Mouse (Mus musculus) liver, postnatal 0 days (tissue): ENCODE data around the gene Kcng1. TPM values are rescaled to one million over a fixed set of nuclear protein-coding genes. Genes with fewer than 3 reads are reported as not detected.

ENCODE experiments used
- ATAC-seq: fragments of 200-750 bp; cut with Nextera tagmentation; 2 replicates; pipeline ENCODE4 v1.8.0; 2017; ENCODE audit warnings: mild to moderate bottlenecking, moderate library complexity
- DNase-seq: peaks from one replicate; pipeline ENCODE4 v3.0.0-alpha.2; 2016
- H3K27ac ChIP-seq: fragments of 300-500 bp; sonication (generic); 2 replicates; pipeline ENCODE4 v1.5.1; 2014; ENCODE audit warnings: antibody characterized with exemption, moderate library complexity, mild to moderate bottlenecking, low read depth
- H3K27me3 ChIP-seq: fragments of 300-500 bp; sonication (generic); 2 replicates; pipeline ENCODE4 v1.6.1; 2014; ENCODE audit warnings: low read length, control low read depth, mixed read lengths; ENCODE audit not compliant: insufficient read depth
- H3K36me3 ChIP-seq: fragments of 300-500 bp; sonication (generic); replicated peaks from 2 replicates; pipeline ENCODE4 v1.6.1; 2014; ENCODE audit warnings: mild to moderate bottlenecking, control low read depth, low read length, moderate library complexity, mixed read lengths; ENCODE audit not compliant: insufficient read depth
- H3K4me1 ChIP-seq: fragments of 300-500 bp; sonication (generic); 2 replicates; pipeline ENCODE4 v1.6.1; 2014; ENCODE audit warnings: antibody characterized with exemption, mild to moderate bottlenecking, control low read depth; ENCODE audit not compliant: insufficient read depth
- H3K4me2 ChIP-seq: fragments of 300-500 bp; sonication (generic); 2 replicates; pipeline ENCODE4 v1.6.1; 2014; ENCODE audit warnings: low read depth, mild to moderate bottlenecking, low read length, moderate library complexity, mixed read lengths
- H3K4me3 ChIP-seq: fragments of 300-500 bp; sonication (generic); 2 replicates; pipeline ENCODE4 v1.5.1; 2014; ENCODE audit warnings: low read depth, low read length
- H3K9ac ChIP-seq: fragments of 300-500 bp; sonication (generic); replicated peaks from 2 replicates; pipeline ENCODE4 v1.6.1; 2014; ENCODE audit warnings: mild to moderate bottlenecking, moderate library complexity
- H3K9me3 ChIP-seq: fragments of 300-500 bp; sonication (generic); 2 replicates; pipeline ENCODE4 v1.6.1; 2016; ENCODE audit warnings: mild to moderate bottlenecking, control low read depth, low read length, mixed read lengths
- CTCF ChIP-seq: sonication (generic); IDR thresholded peaks from 2 replicates; pipeline ENCODE4 v1.5.1; 2016; ENCODE audit warnings: antibody characterized with exemption, low read depth
- EP300 ChIP-seq: IDR thresholded peaks from 2 replicates; pipeline ENCODE4 v1.6.1; 2016; ENCODE audit warnings: antibody characterized with exemption, low read depth, mild to moderate bottlenecking
- WGBS: fragments of 180-500 bp; shearing (Covaris S2); extraction: QIAGEN DNeasy Blood & Tissue Kit; methylation state at CpG from one replicate; pipeline ENCODE4 v1.1.7; 2014; ENCODE audit not compliant: insufficient replicate concordance; 5-methylcytosine and 5-hydroxymethylcytosine counted together
- polyA plus RNA-seq: library from polyadenylated mRNA; unstranded; fragments of >200 nt; fragmentation: Nextera tagmentation; extraction: Ambion mirVana; gene quantifications from 2 replicates; pipeline ENCODE4 v1.2.1, GENCODE M21; 2015

Gene Kcng1
- polyA plus RNA-seq, 1 experiment from 2014 or later: 0.07 TPM

DNA sequence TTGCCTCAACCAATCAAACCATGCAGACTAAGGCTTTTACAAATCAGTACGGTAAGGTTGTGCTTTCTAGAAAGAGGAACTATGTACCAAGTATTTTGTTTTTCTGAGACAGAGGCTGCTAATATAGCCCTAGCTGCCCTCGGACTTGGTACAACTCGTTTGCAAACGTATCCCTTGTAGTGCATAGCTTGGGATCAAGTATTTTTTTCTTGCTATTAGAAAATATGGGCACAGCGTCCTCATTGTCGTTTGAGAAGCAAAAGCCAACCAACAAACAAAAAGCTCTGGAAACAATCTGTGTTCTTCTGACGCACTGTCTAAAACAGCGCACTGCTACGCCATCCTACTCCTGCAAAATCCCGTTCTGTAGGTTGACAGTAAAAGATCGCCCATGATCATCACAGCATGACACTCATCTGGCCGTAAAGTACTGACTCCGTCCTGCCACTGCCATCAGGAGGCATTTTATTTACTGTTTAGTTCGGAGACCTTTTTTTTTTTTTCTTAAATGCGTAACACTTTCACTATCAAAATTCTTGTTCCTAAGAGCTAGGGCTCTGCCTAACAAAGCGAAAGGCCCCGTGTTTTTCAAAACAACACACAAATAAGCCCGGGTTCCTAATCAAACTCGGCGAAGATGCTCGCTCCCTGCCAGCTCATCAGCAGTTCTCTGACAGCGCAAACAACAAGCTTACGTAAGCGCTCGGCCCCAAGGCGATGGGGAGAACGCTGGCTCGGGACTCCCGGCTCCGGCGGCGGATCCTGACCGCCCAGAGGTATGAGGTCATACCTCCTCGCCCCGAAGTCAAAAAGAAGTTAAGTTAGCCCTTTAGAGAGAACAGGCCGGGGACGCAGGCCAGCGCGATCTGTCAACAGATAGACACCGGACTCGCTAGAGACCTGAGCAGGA is 52.2 kb downstream of the Kcng1 start:
- H3K9me3 ChIP-seq: no peaks in the 10 kb centered on the region
- TF ChIP-seq CTCF (no peak), EP300 (no peak)
- H3K27me3 ChIP-seq: no peaks in the 10 kb centered on the region
- 11% methylated on average over 41 of the region's 41 CpGs for WGBS
- H3K4me1 ChIP-seq: peaks cover 28% of the 10 kb centered on the region
- H3K4me3 ChIP-seq: peak overlapping the region; percentile 97
- peak overlapping the region; percentile 86 for H3K27ac ChIP-seq
- ATAC-seq (peak; percentile 60), DNase-seq (peak; percentile 69)
- H3K4me2 ChIP-seq: peak overlapping the region; percentile 98
- H3K9ac ChIP-seq: peak overlapping the region; percentile 96
- H3K36me3 ChIP-seq: peaks cover 24% of the 10 kb centered on the region

DNA sequence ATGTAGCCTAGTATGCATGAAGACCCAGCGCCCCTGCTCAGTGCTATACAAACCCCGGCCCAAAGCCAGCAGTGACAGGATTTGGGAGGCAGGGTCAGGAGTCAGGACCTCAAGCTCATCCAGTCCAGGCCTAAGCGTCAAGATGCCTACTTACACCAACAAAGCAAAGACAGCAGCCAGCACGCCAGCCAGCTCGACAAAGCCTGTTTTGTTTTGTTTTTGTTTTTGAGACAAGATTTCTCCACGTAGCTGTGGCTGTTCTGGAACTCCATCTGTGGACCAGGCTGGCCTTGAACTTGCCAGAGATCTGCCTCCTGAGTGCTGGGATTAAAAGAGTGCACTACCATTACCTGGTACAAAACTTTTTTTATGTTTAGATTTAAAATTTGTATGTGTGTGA is 58.2 kb downstream of the Kcng1 start:
- WGBS: 81% methylated on average over 6 of the region's 6 CpGs
- Histone ChIP-seq H3K4me1 (peaks cover 5% of the 10 kb centered on the region), H3K36me3 (peaks cover 73% of the 10 kb centered on the region), H3K4me2 (no peak overlapping the region), H3K9me3 (no peaks in the 10 kb centered on the region), H3K9ac (no peak overlapping the region), H3K27ac (no peak overlapping the region), H3K4me3 (no peak overlapping the region), H3K27me3 (no peaks in the 10 kb centered on the region)
- no peak for TF ChIP-seq CTCF
- TF ChIP-seq EP300: no peak
- DNase-seq (no peak), ATAC-seq (no peak)

DNA sequence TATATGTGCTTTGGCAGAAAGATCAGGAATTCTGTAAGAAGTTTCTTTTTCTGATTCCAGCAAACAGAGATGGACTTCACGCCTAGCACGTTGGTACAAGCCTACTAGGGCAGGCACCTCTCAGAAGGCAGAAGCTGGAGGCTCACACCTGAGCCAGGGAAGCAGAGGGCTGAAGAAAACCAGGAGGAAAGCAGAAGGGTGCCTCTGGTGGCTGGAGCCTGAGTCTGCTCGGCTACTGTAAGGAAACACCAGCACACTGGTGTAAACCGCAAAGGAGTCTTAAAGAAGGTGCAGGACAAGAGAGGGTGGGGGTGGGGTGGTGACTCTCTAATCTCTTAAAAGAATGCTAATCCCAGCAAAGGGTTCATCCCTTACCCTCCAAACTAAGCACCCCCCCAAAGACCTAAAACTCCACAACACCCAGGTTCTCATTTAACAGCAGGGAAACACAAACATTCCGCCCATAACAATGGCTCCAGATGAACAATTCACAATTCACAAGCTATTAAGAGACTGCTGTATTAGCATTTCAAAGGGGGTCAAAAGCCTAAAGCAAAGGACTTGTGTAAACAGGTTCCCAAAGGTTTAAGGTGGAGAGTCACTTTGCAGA is 67.6 kb downstream of the Kcng1 start:
- WGBS: 63% methylated on average over 5 of the region's 5 CpGs
- no peaks in the 10 kb centered on the region for H3K9me3 ChIP-seq
- TF ChIP-seq CTCF (no peak), EP300 (no peak)
- no peak for DNase-seq
- ATAC-seq: no peak
- no peak overlapping the region for H3K27ac ChIP-seq
- no peak overlapping the region for H3K9ac ChIP-seq
- no peak overlapping the region for H3K4me3 ChIP-seq
- no peaks in the 10 kb centered on the region for H3K27me3 ChIP-seq
- H3K36me3 ChIP-seq: peaks cover 70% of the 10 kb centered on the region
- H3K4me1 ChIP-seq: no peaks in the 10 kb centered on the region
- no peak overlapping the region for H3K4me2 ChIP-seq

Other genes with a start within 250 kb of the Kcng1 start
- gene Pard6b, start 200.7 kb downstream of the Kcng1 start, polyA plus RNA-seq: 2.3 and 2.7 TPM in 2 replicates
- 3.5 and 4.0 TPM in 2 replicates for gene Adnp, start 74.6 kb downstream of the Kcng1 start, polyA plus RNA-seq
- gene Gm20716, start 51.4 kb downstream of the Kcng1 start, polyA plus RNA-seq: 1.9 and 2.8 TPM in 2 replicates
- gene Dpm1, start 51.1 kb downstream of the Kcng1 start, polyA plus RNA-seq: 87.3 and 105 TPM in 2 replicates
- gene Mocs3, start 51.1 kb downstream of the Kcng1 start, polyA plus RNA-seq: 3.6 and 4.9 TPM in 2 replicates